Mouse (Mus musculus): ENCODE measurements around the gene Vwf.

The Vwf gene

GRCm38 (mm10) chr6:125541296-125541695 lies 5.3 kb upstream of the Vwf start:
- DNase-seq (ENCODE audit: low read depth, low spot score), result no peak

- DNase-seq (ENCODE audit: low read depth, low spot score), result no peak
Observed at GRCm38 (mm10) chr6:125548406-125548805, 1.8 kb downstream of the Vwf start.

- DNase-seq (ENCODE audit: low read depth, low spot score), result no peak
Observed at GRCm38 (mm10) chr6:125550172-125550571, 3.6 kb downstream of the Vwf start.

GRCm38 (mm10) chr6:125552760-125553159 lies 6.2 kb downstream of the Vwf start:
- no peak for DNase-seq (ENCODE audit: low read depth, low spot score)

- DNase-seq (ENCODE audit: low read depth, low spot score), result no peak
Observed at GRCm38 (mm10) chr6:125553551-125553950, 7.0 kb downstream of the Vwf start.

- DNase-seq (ENCODE audit: low read depth, low spot score), result no peak
Observed at GRCm38 (mm10) chr6:125558831-125559230, 12.3 kb downstream of the Vwf start.

- no peak for DNase-seq (ENCODE audit: low read depth, low spot score)
Observed at GRCm38 (mm10) chr6:125561031-125561430, 14.5 kb downstream of the Vwf start.

- DNase-seq (ENCODE audit: low read depth, low spot score), result no peak
Observed at GRCm38 (mm10) chr6:125561521-125561920, 14.9 kb downstream of the Vwf start.

- DNase-seq (ENCODE audit: low read depth, low spot score), result no peak
Observed at GRCm38 (mm10) chr6:125564812-125565281, 18.3 kb downstream of the Vwf start.

GRCm38 (mm10) chr6:125565326-125565725 lies 18.8 kb downstream of the Vwf start:
- DNase-seq (ENCODE audit: low read depth, low spot score), result no peak

- DNase-seq (ENCODE audit: low read depth, low spot score), result no peak
Observed at GRCm38 (mm10) chr6:125566656-125567055, 20.1 kb downstream of the Vwf start.

GRCm38 (mm10) chr6:125568381-125568780 lies 21.8 kb downstream of the Vwf start:
- no peak for DNase-seq (ENCODE audit: low read depth, low spot score)

- DNase-seq (ENCODE audit: low read depth, low spot score), result no peak
Observed at GRCm38 (mm10) chr6:125572291-125573188, 26.0 kb downstream of the Vwf start.

GRCm38 (mm10) chr6:125573189-125573928 lies 26.8 kb downstream of the Vwf start:
- DNase-seq (ENCODE audit: low read depth, low spot score), result peak; percentile 93

GRCm38 (mm10) chr6:125575080-125575479 lies 28.5 kb downstream of the Vwf start:
- no peak for DNase-seq (ENCODE audit: low read depth, low spot score)

GRCm38 (mm10) chr6:125577301-125577700 lies 30.7 kb downstream of the Vwf start:
- no peak for DNase-seq (ENCODE audit: low read depth, low spot score)

GRCm38 (mm10) chr6:125577882-125578646 lies 31.5 kb downstream of the Vwf start:
- DNase-seq (ENCODE audit: low read depth, low spot score), result no peak

GRCm38 (mm10) chr6:125578647-125579011 lies 32.1 kb downstream of the Vwf start:
- DNase-seq (ENCODE audit: low read depth, low spot score), result no peak

GRCm38 (mm10) chr6:125579864-125580263 lies 33.3 kb downstream of the Vwf start:
- no peak for DNase-seq (ENCODE audit: low read depth, low spot score)

- DNase-seq (ENCODE audit: low read depth, low spot score), result no peak
Observed at GRCm38 (mm10) chr6:125583666-125584065, 37.1 kb downstream of the Vwf start.

GRCm38 (mm10) chr6:125584266-125584665 lies 37.7 kb downstream of the Vwf start:
- DNase-seq (ENCODE audit: low read depth, low spot score), result no peak

- DNase-seq (ENCODE audit: low read depth, low spot score), result no peak
Observed at GRCm38 (mm10) chr6:125585579-125585978, 39.0 kb downstream of the Vwf start.

All from mesoderm, embryonic 11.5 days (tissue).